Mouse (Mus musculus): Measurements from ENCODE around the gene Nlrp5.
"Not testable (repeated sequence)": the region's sequence is repeated elsewhere in the genome, so short reads cannot be mapped to it uniquely, and the experiment has no call there.

Nlrp5 gene

GRCm38 (mm10) chr7:23385589-23385988, at the start of gene Nlrp5:
Nlrp5 (plus strand) TSS chr7:23385889.
- DNase-seq = no peak

- not testable (repeated sequence) for DNase-seq
Measured at GRCm38 (mm10) chr7:23358311-23358710, 27.4 kb upstream of the Nlrp5 start.

- DNase-seq = not testable (repeated sequence)
Measured at GRCm38 (mm10) chr7:23470201-23470600, 84.5 kb downstream of the Nlrp5 start.

- not testable (repeated sequence) for DNase-seq
Measured at GRCm38 (mm10) chr7:23470832-23471231, 85.1 kb downstream of the Nlrp5 start.

GRCm38 (mm10) chr7:23472886-23473285, 87.2 kb downstream of the Nlrp5 start:
- DNase-seq = not testable (repeated sequence)
